Mouse (Mus musculus): ENCODE measurements around the gene Tyrobp. TPM values are rescaled to one million over a fixed set of nuclear protein-coding genes. Genes with fewer than 3 reads are reported as not detected.

Gene Tyrobp
- polyA plus RNA-seq, 1 experiment from 2014 or later: 17.9 TPM

DNA sequence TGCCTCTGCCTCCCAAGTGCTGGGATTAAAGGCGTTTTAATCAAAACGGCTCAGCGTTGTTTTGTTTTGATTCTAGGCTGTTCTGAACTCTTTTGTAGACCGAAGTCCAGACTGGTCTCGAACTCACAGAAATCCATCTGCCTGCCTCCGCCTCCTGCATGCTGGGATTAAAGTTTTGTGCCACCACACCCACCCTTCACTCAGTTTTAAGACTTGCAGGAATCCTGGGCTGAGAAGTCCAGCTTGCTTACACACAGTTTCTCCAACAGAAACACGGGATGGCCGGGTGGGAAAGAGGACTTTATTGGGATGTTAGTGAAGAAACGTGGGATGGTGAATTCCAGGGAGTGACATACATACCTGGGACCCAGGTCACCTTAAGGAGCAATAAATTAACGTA lies 21.1 kb downstream of the Tyrobp start:
- H3K27ac ChIP-seq (ENCODE audit: low read depth, low read length): no peak overlapping the region
- no peaks in the 10 kb centered on the region; the same call in 1 of the 2 replicates for H3K36me3 ChIP-seq (ENCODE audit: control insufficient read depth, insufficient read depth, low read length)
- H3K9ac ChIP-seq (ENCODE audit: low read length): no peak overlapping the region
- no peaks in the 10 kb centered on the region for H3K4me1 ChIP-seq (ENCODE audit: control insufficient read depth, insufficient read depth, low read length)
- no peak for ATAC-seq (ENCODE audit: insufficient read depth, low FRiP score, low TSS enrichment)
- no peak overlapping the region for H3K4me3 ChIP-seq (ENCODE audit: low read depth, low read length)
- 70% methylated on average over 10 of the region's 10 CpGs for WGBS
- no peaks in the 10 kb centered on the region for H3K9me3 ChIP-seq (ENCODE audit: control insufficient read depth, low read length)
- no peak for DNase-seq (ENCODE audit: low spot score)
- peaks cover 5% of the 10 kb centered on the region; the same call in 1 of the 2 replicates for H3K27me3 ChIP-seq (ENCODE audit: control insufficient read depth, insufficient read depth, low read length)
- H3K4me2 ChIP-seq (ENCODE audit: low read depth): no peak overlapping the region

DNA sequence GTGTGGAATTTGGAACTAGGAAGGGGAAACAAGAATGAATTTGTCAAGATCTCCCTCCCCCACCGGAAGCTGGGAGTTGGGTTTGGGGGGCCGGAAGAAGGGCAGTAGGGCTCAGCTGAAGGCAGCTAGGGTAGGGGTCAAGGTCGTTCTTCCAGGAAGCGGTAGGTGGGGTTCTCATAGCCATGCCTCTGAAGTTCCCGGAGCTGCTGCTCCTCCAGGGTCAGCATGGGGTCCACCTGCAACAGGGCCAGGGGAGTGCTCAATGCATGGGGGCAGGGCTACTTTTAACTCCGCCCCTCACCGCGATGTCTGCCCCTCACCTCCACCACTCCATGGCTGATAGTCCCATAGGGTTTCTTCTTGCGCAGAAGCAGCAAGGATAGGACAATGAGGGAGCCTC lies 21.6 kb downstream of the Tyrobp start:
- Histone ChIP-seq H3K4me1 (ENCODE audit: control insufficient read depth, insufficient read depth, low read length) (no peaks in the 10 kb centered on the region), H3K4me2 (ENCODE audit: low read depth) (no peak overlapping the region), H3K27me3 (ENCODE audit: control insufficient read depth, insufficient read depth, low read length) (peaks cover 5% of the 10 kb centered on the region; the same call in 1 of the 2 replicates), H3K9ac (ENCODE audit: low read length) (no peak overlapping the region), H3K4me3 (ENCODE audit: low read depth, low read length) (no peak overlapping the region), H3K27ac (ENCODE audit: low read depth, low read length) (no peak overlapping the region), H3K36me3 (ENCODE audit: control insufficient read depth, insufficient read depth, low read length) (no peaks in the 10 kb centered on the region; the same call in 1 of the 2 replicates), H3K9me3 (ENCODE audit: control insufficient read depth, low read length) (no peaks in the 10 kb centered on the region)
- WGBS: 42% methylated on average over 9 of the region's 9 CpGs
- ATAC-seq (ENCODE audit: insufficient read depth, low FRiP score, low TSS enrichment) (no peak), DNase-seq (ENCODE audit: low spot score) (no peak)

DNA sequence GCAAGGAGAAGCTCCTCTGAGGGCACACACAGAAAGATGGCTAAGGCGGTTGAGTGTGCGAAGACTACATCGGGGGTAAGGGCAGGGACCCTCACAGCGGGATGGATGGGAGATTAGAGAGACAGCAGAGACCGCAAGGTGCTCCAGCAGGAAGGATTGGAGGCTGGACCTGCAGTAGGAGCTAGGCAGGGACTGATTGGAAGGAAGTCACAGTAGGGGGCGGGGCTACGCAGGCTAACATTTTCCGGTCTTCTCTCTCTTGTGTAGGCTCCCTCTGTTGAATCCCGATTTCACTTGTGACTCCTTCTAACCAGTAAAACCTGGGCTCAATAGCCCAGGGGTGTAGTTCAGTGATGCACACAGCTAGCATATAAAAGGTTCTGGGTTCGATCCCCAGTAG lies 23.3 kb downstream of the Tyrobp start:
- Histone ChIP-seq H3K4me1 (ENCODE audit: control insufficient read depth, insufficient read depth, low read length) (no peaks in the 10 kb centered on the region), H3K27ac (ENCODE audit: low read depth, low read length) (no peak overlapping the region), H3K4me3 (ENCODE audit: low read depth, low read length) (no peak overlapping the region), H3K4me2 (ENCODE audit: low read depth) (no peak overlapping the region), H3K9ac (ENCODE audit: low read length) (no peak overlapping the region), H3K9me3 (ENCODE audit: control insufficient read depth, low read length) (no peaks in the 10 kb centered on the region), H3K36me3 (ENCODE audit: control insufficient read depth, insufficient read depth, low read length) (no peaks in the 10 kb centered on the region; the same call in 1 of the 2 replicates), H3K27me3 (ENCODE audit: control insufficient read depth, insufficient read depth, low read length) (peaks cover 5% of the 10 kb centered on the region; the same call in 1 of the 2 replicates)
- 16% methylated on average over 10 of the region's 10 CpGs for WGBS
- DNase-seq (ENCODE audit: low spot score) (no peak), ATAC-seq (ENCODE audit: insufficient read depth, low FRiP score, low TSS enrichment) (no peak)

DNA sequence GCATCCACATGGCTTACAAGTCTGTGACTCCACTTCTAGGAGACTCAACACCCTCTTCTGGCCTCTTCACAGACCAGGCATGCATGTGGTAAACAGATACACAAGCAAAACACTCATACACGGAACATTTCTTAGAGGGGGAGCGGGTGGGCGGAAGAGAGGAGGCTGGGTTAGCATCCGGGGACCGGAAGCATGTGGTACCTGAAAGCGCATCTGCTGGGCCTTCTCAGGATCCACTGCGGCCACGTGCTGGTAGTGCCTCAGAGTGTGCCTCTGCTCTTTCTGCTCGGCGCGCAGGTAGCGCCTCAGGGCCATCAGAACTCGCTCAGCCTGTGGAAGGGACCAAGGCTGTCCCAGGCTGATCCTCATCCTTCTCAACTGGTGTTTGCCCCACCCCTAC lies 26.2 kb downstream of the Tyrobp start:
- Histone ChIP-seq H3K27me3 (ENCODE audit: control insufficient read depth, insufficient read depth, low read length) (peaks cover 8% of the 10 kb centered on the region), H3K9ac (ENCODE audit: low read length) (no peak overlapping the region), H3K4me3 (ENCODE audit: low read depth, low read length) (no peak overlapping the region), H3K4me2 (ENCODE audit: low read depth) (no peak overlapping the region), H3K36me3 (ENCODE audit: control insufficient read depth, insufficient read depth, low read length) (peaks cover 2% of the 10 kb centered on the region; the same call in 1 of the 2 replicates), H3K27ac (ENCODE audit: low read depth, low read length) (no peak overlapping the region), H3K9me3 (ENCODE audit: control insufficient read depth, low read length) (no peaks in the 10 kb centered on the region), H3K4me1 (ENCODE audit: control insufficient read depth, insufficient read depth, low read length) (peaks cover 11% of the 10 kb centered on the region; the same call in 1 of the 2 replicates)
- 78% methylated on average over 13 of the region's 13 CpGs for WGBS
- no peak for ATAC-seq (ENCODE audit: insufficient read depth, low FRiP score, low TSS enrichment)
- DNase-seq (ENCODE audit: low spot score): no peak

DNA sequence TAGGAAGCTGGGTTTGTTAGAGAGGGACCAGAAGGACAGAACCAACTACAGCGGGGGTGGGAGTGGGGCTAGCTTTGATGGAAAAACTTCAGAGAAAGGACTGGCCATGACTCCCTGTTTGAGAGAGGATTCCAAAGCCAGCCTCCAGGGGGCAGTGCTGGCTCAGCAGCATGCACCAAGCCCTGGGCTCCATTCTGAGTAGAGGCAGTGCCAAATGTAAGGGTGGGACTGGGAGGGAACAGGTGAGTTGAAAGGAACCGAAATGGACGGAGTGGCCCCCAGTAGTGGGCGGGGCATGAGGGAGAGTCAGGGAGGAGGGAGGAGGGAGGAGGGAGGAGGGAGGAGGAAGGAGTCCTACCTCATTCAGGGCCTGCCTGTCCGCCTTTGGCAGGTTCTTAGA lies 27.1 kb downstream of the Tyrobp start:
- H3K4me1 ChIP-seq (ENCODE audit: control insufficient read depth, insufficient read depth, low read length): peaks cover 15% of the 10 kb centered on the region; the same call in 1 of the 2 replicates
- H3K27ac ChIP-seq (ENCODE audit: low read depth, low read length): no peak overlapping the region
- no peak overlapping the region for H3K9ac ChIP-seq (ENCODE audit: low read length)
- H3K36me3 ChIP-seq (ENCODE audit: control insufficient read depth, insufficient read depth, low read length): peaks cover 2% of the 10 kb centered on the region; the same call in 1 of the 2 replicates
- peaks cover 13% of the 10 kb centered on the region for H3K27me3 ChIP-seq (ENCODE audit: control insufficient read depth, insufficient read depth, low read length)
- no peak overlapping the region for H3K4me2 ChIP-seq (ENCODE audit: low read depth)
- H3K9me3 ChIP-seq (ENCODE audit: control insufficient read depth, low read length): no peaks in the 10 kb centered on the region
- 23% methylated on average over 5 of the region's 5 CpGs for WGBS
- ATAC-seq (ENCODE audit: insufficient read depth, low FRiP score, low TSS enrichment): no peak
- DNase-seq (ENCODE audit: low spot score): peak; percentile 64
- H3K4me3 ChIP-seq (ENCODE audit: low read depth, low read length): no peak overlapping the region

DNA sequence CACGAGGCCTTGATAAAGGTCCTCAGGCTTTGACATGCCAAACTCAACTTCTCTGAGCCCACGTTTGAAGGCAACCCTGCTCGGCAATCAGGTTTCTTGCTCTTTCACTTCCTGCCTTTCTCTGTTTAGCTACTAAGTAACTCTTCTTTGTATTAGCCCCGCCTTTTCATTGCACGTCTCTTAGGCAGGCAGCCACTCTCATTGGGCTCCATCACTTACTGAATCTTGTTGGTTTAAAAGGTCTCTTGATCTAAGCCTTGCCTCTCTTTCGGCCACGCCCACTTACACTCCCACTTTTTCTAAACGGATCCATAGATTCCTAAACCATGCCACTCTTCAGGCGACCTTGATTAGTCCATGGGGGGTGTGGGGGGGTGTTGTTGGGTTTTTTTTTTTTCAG lies 30.1 kb downstream of the Tyrobp start:
- ATAC-seq (ENCODE audit: insufficient read depth, low FRiP score, low TSS enrichment) (no peak), DNase-seq (ENCODE audit: low spot score) (no peak)
- no peak overlapping the region for H3K27ac ChIP-seq (ENCODE audit: low read depth, low read length)
- no peaks in the 10 kb centered on the region for H3K9me3 ChIP-seq (ENCODE audit: control insufficient read depth, low read length)
- WGBS: 22% methylated on average over 9 of the region's 9 CpGs
- peak overlapping the region; percentile 69 for H3K4me2 ChIP-seq (ENCODE audit: low read depth)
- H3K27me3 ChIP-seq (ENCODE audit: control insufficient read depth, insufficient read depth, low read length): peaks cover 9% of the 10 kb centered on the region
- peak overlapping the region; percentile 70; the same call in 1 of the 2 replicates for H3K4me3 ChIP-seq (ENCODE audit: low read depth, low read length)
- peaks cover 16% of the 10 kb centered on the region; the same call in 1 of the 2 replicates for H3K4me1 ChIP-seq (ENCODE audit: control insufficient read depth, insufficient read depth, low read length)
- H3K36me3 ChIP-seq (ENCODE audit: control insufficient read depth, insufficient read depth, low read length): peaks cover 2% of the 10 kb centered on the region; the same call in 1 of the 2 replicates
- H3K9ac ChIP-seq (ENCODE audit: low read length): no peak overlapping the region

DNA sequence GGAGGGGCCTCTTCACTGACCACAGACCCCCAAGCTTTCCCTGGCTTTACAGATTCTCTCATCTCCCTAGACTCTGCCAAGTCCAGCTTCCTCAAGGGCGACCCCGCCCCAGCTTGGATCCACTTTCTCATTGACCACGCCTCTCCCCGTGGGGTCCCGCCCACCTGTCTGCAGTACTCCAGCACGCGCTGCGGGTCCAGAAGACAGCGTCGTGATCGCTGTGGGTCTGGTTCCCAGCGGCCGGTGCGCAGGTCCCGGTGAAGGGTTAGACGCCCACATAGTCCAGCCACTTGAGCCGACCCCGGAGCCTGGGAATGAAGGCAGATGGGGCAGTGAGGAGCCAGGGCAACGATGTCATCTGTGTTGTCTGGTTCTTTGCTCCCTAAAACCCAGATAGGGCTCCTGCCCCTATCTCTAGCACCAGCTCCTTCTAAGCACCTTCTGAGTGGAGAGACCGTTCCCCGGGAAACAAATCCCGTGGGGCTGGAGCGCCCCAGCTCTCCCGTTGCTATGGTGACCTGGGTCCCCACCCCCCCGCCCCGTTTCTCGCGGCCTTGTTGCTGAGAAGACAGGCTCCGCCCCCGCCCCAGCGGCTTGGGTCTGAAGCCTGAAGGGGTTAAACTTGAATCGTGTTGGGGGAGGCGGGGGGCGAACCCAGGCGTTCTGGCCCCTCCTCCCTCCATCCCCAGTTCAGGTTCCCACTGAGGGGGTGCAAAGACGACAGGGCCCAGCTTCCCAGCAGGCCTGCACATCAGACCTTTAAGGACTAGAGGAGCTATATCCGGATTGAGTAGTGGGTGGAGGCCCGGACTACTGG lies 30.8 kb downstream of the Tyrobp start:
- Histone ChIP-seq H3K4me2 (ENCODE audit: low read depth) (peak overlapping the region; percentile 69), H3K9ac (ENCODE audit: low read length) (peak overlapping the region; percentile 88), H3K27ac (ENCODE audit: low read depth, low read length) (peak overlapping the region; percentile 89), H3K4me1 (ENCODE audit: control insufficient read depth, insufficient read depth, low read length) (peaks cover 16% of the 10 kb centered on the region; the same call in 1 of the 2 replicates), H3K4me3 (ENCODE audit: low read depth, low read length) (peak overlapping the region; percentile 70), H3K36me3 (ENCODE audit: control insufficient read depth, insufficient read depth, low read length) (peaks cover 2% of the 10 kb centered on the region; the same call in 1 of the 2 replicates), H3K9me3 (ENCODE audit: control insufficient read depth, low read length) (no peaks in the 10 kb centered on the region), H3K27me3 (ENCODE audit: control insufficient read depth, insufficient read depth, low read length) (peaks cover 9% of the 10 kb centered on the region)
- under 1% methylated on average over 38 of the region's 38 CpGs for WGBS
- peak; percentile 80 for DNase-seq (ENCODE audit: low spot score)
- ATAC-seq (ENCODE audit: insufficient read depth, low FRiP score, low TSS enrichment): peak; percentile 62

DNA sequence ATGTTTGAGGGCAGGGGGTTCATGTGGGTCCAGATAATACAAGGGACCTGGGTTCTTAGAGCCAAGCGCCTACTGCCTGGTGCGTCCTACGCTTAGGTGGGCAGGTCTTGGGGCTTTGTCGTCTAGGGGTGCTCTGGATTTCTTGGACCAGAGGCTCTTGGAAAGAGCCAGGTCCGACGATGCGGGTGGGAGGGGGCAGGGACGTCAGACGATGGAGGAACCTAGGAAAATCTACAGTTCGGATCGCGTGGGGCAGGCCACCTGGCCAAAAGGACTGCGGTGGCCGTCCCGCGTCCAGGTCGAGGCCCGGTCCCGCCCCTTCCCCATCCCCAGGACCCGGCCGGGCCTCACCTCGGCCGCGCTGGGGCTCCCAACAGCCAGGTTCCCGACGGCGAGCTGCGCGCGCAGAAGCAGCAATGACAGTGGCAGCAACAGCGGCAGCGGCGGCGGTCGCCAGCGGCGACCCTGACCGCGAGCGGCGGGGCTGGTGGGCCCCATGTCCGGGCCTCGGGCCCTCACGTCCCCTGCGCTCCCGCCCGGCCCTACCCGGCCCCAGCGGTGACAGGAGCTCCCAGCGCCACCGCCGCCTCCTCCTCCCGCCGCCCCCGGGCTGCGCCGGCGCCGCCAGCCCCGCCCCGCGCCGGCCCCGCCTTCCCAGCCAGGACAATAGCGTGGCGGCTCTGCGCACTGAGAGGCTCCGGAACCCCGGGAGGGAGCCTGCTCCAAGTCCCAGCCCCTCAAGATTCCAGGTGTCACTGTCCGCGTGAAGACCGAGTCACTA lies 31.6 kb downstream of the Tyrobp start, which contains the start of gene Aplp1:
Aplp1 (minus strand) TSS at position 565 of the 781 bp plus-strand sequence.
- WGBS: under 1% methylated on average over 33 of the region's 72 CpGs

More for the DNA sequence above, 31.6 kb downstream of the Tyrobp start, which contains the start of gene Aplp1:
- H3K9ac ChIP-seq (ENCODE audit: low read length): peak within 1 kb of the TSS; percentile 88
- H3K27ac ChIP-seq (ENCODE audit: low read depth, low read length): peak within 1 kb of the TSS; percentile 89
- H3K4me3 ChIP-seq (ENCODE audit: low read depth, low read length): peak within 1 kb of the TSS; percentile 70
- DNase-seq (ENCODE audit: low spot score) (peak; percentile 86), ATAC-seq (ENCODE audit: insufficient read depth, low FRiP score, low TSS enrichment) (peak; percentile 83)
- peak within 1 kb of the TSS; percentile 69 for H3K4me2 ChIP-seq (ENCODE audit: low read depth)
- peaks cover 9% of the 10 kb centered on the region for H3K27me3 ChIP-seq (ENCODE audit: control insufficient read depth, insufficient read depth, low read length)
- peaks cover 16% of the 10 kb centered on the region; the same call in 1 of the 2 replicates for H3K4me1 ChIP-seq (ENCODE audit: control insufficient read depth, insufficient read depth, low read length)
- H3K9me3 ChIP-seq (ENCODE audit: control insufficient read depth, low read length): no peaks in the 10 kb centered on the region
- H3K36me3 ChIP-seq (ENCODE audit: control insufficient read depth, insufficient read depth, low read length): peaks cover 2% of the 10 kb centered on the region; the same call in 1 of the 2 replicates
